Mouse (Mus musculus): ENCODE data around the gene Ly6g5c.

The Ly6g5c gene

GRCm38 (mm10) chr17:35147348-35147747 lies 39.3 kb downstream of the Ly6g5c start:
- no peak for DNase-seq

- DNase-seq = no peak
These were observed 40.0 kb downstream of the Ly6g5c start for GRCm38 (mm10) chr17:35147922-35148639.

GRCm38 (mm10) chr17:35152121-35152520 lies 44.0 kb downstream of the Ly6g5c start:
- DNase-seq = no peak

GRCm38 (mm10) chr17:35153077-35153476 lies 45.0 kb downstream of the Ly6g5c start:
- DNase-seq = no peak

GRCm38 (mm10) chr17:35153931-35154330 lies 45.9 kb downstream of the Ly6g5c start:
- DNase-seq = no peak

- no peak for DNase-seq
These were observed 46.5 kb downstream of the Ly6g5c start for GRCm38 (mm10) chr17:35154616-35155015.

GRCm38 (mm10) chr17:35155451-35155850 lies 47.4 kb downstream of the Ly6g5c start:
- DNase-seq = no peak

GRCm38 (mm10) chr17:35156461-35157200 lies 48.6 kb downstream of the Ly6g5c start:
- DNase-seq = no peak

- no peak for DNase-seq
These were observed 49.2 kb downstream of the Ly6g5c start for GRCm38 (mm10) chr17:35157254-35157653.

- DNase-seq = no peak
These were observed 49.6 kb downstream of the Ly6g5c start for GRCm38 (mm10) chr17:35157661-35158175.

- no peak for DNase-seq
These were observed 50.9 kb downstream of the Ly6g5c start for GRCm38 (mm10) chr17:35158850-35159593.

- DNase-seq = no peak
These were observed 51.6 kb downstream of the Ly6g5c start for GRCm38 (mm10) chr17:35159638-35160037.

- DNase-seq = no peak
These were observed 53.3 kb downstream of the Ly6g5c start for GRCm38 (mm10) chr17:35161421-35161820.

Measured in thymus, postnatal 14 days (tissue).